Mouse (Mus musculus): ENCODE measurements at regions not wholly inside any gene's neighbourhood (a gene's known extent, or its start where the extent isn't known, plus 50 kb on each side); places are given as distances from the start of the nearest gene placed in this dataset.

DNA sequence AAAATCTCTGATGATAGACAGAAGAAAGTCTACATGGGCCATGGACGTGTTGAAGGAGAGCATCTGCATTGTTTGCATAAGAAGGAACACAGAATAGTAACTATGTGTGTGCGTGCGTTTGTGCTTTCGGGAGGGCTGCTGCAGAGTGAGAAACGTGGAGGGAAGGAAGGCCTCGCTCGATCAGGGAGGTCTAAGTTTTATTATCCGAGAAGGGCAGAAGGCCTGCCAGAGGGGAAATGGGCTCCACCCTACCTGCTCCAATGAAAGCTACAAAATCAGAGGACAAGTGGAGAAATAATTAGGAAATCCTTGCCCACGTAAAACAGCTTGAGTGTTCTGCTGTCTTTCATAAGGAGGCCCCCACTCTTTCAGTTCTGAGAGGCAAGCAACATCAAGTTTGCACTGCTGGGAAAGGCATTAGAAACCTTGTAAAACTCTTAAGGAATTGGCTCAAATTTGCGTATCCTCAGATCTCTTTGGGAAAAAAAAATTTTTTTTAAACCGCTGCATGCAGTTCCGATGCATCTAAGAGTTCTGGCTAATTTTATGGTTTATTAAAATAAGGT, 261.7 kb upstream of the Prickle1 start:
- no peak for TF ChIP-seq POLR2A (IDR thresholded peaks at IDR 0.05; ENCODE audit: insufficient read depth, low read depth, low read length)
- no peak for TF ChIP-seq CTCF (IDR thresholded peaks at IDR 0.05)
